In the genomic region with DNA sequence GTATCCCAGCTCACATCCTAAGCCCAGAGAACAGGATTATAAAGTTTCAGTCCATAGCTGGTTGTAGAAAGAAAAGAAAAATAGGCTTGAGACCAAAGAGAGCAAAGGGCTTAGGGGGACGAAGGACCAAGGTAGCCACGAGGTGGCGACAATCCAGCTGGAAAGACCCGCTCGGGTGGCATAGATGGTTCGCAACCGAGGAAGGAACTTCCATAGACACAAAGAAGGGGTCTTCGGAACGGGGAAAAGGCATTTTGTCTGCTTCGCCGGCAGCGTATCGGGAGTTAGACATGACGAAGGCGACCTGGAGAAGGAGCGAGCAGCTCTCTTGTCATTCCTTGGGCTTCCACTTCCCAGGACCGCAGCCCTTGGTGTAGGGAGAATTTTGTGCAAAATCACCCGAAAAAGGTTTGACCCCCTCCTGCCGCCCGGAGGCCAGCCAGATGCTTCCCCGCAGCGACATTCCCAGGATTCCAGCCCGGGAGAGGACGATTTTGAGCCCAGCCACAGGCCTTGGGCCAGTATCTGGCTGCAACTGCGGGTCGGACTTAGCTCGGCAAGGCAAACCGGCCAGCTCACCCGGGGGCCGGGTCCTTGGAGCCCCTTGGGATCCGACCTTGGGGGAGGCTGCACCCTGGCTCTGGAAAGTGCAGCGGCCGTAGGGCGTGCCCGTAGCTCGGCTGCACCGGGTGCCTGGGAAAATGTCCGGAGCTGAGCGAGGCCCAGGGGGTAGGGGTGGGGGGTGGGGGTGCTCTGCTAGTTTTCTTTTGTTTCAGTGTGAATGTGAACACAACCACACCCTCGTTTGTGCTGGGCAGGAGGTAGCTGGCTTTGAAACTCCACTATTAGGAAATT, we compare ENCODE assay signal across 8 mouse cellular contexts.
DNase-seq lines count a peak whose midpoint lies in the region; ATAC-seq and TF ChIP-seq lines count a peak whose summit lies in the region.

No protein-coding gene starts in this region.

- peak overlapping the region; percentile 57 for H3K4me3 ChIP-seq in erythroblast, embryonic 14.5 days (replicated peaks)
- H3K4me3 ChIP-seq in limb, embryonic 11.5 days (ENCODE audit: low read depth, low read length) = peak overlapping the region; percentile 57
- peak overlapping the region; percentile 60 for H3K4me3 ChIP-seq in midbrain, embryonic 12.5 days
- H3K4me3 ChIP-seq in small intestine, adult 2 months (ENCODE audit: low read depth, low read length) = peak overlapping the region; percentile 65

- TF ChIP-seq POLR2A in small intestine, adult 2 months (IDR thresholded peaks at IDR 0.05; ENCODE audit: low read depth, low read length) = 0 out of 2 replicates have a peak, but pooled peaks have one; percentile 16

- peak; percentile 85 for TF ChIP-seq CTCF in small intestine, adult 2 months (IDR thresholded peaks at IDR 0.05; ENCODE audit: extremely low read depth, insufficient read length, insufficient replicate concordance, low read depth, low read length)

- no peaks in the 10 kb centered on the region for H3K9me3 ChIP-seq in erythroblast, embryonic 14.5 days (ENCODE audit: control insufficient read depth, low read length)
- H3K9me3 ChIP-seq in limb, embryonic 11.5 days (ENCODE audit: control insufficient read depth, low read length) = no peaks in the 10 kb centered on the region
- no peaks in the 10 kb centered on the region for H3K9me3 ChIP-seq in midbrain, embryonic 12.5 days

- peak overlapping the region; percentile 94 for H3K9ac ChIP-seq in limb, embryonic 11.5 days (ENCODE audit: low read length)
- peak overlapping the region; percentile 89 for H3K9ac ChIP-seq in midbrain, embryonic 12.5 days (replicated peaks)

- DNase-seq in embryo, embryonic 11.5 days (ENCODE audit: low read depth, low spot score) = peak; percentile 83
- DNase-seq in heart, adult 18-20 months = peak; percentile 86 to 88
- peak; percentile 65 for DNase-seq in kidney, adult 11 months
- peak; percentile 88 for DNase-seq in limb, embryonic 11.5 days (ENCODE audit: low spot score)

- WGBS in limb, embryonic 11.5 days = under 1% methylated on average over 40 of the region's 40 CpGs
- 1% methylated on average over 40 of the region's 40 CpGs for WGBS in midbrain, embryonic 12.5 days
- under 1% methylated on average over 40 of the region's 40 CpGs for WGBS in small intestine, adult 2 months

- H3K27me3 ChIP-seq in erythroblast, embryonic 14.5 days (ENCODE audit: control insufficient read depth) = peaks cover 19% of the 10 kb centered on the region
- H3K27me3 ChIP-seq in limb, embryonic 11.5 days (ENCODE audit: control insufficient read depth, insufficient read depth, low read length) = no peaks in the 10 kb centered on the region
- H3K27me3 ChIP-seq in midbrain, embryonic 12.5 days = no peaks in the 10 kb centered on the region
- no peaks in the 10 kb centered on the region for H3K27me3 ChIP-seq in small intestine, adult 2 months (ENCODE audit: control insufficient read depth, insufficient read depth, low read length)

- H3K36me3 ChIP-seq in erythroblast, embryonic 14.5 days (ENCODE audit: control insufficient read depth) = no peaks in the 10 kb centered on the region
- no peaks in the 10 kb centered on the region for H3K36me3 ChIP-seq in limb, embryonic 11.5 days (ENCODE audit: control insufficient read depth, insufficient read depth, low read length)
- H3K36me3 ChIP-seq in midbrain, embryonic 12.5 days = no peaks in the 10 kb centered on the region
- H3K36me3 ChIP-seq in small intestine, adult 2 months (ENCODE audit: control insufficient read depth, insufficient read depth, low read length) = no peaks in the 10 kb centered on the region

- H3K4me1 ChIP-seq in erythroblast, embryonic 14.5 days (ENCODE audit: control insufficient read depth) = peaks cover 15% of the 10 kb centered on the region
- H3K4me1 ChIP-seq in limb, embryonic 11.5 days (ENCODE audit: control insufficient read depth, insufficient read depth, low read length) = peaks cover 7% of the 10 kb centered on the region
- peaks cover 18% of the 10 kb centered on the region for H3K4me1 ChIP-seq in midbrain, embryonic 12.5 days
- H3K4me1 ChIP-seq in small intestine, adult 2 months (ENCODE audit: control insufficient read depth, insufficient read depth, insufficient read length, low read length) = peaks cover 3% of the 10 kb centered on the region

- no peak for ATAC-seq in erythroblast, adult 5-6 weeks (replicated peaks; ENCODE audit: low FRiP score, poor library complexity, severe bottlenecking)
- peak; percentile 55 for ATAC-seq in limb, embryonic 11.5 days (ENCODE audit: insufficient number of reproducible peaks, low FRiP score, low TSS enrichment, low read depth)
- ATAC-seq in midbrain, embryonic 12.5 days (ENCODE audit: low FRiP score, low read depth) = peak; percentile 76

- H3K4me2 ChIP-seq in limb, embryonic 11.5 days (ENCODE audit: low read depth, severe bottlenecking) = peak overlapping the region; percentile 85
- H3K4me2 ChIP-seq in midbrain, embryonic 12.5 days (replicated peaks) = peak overlapping the region; percentile 86

- H3K27ac ChIP-seq in limb, embryonic 11.5 days (replicated peaks; ENCODE audit: low read depth, low read length) = peak overlapping the region; percentile 84
- peak overlapping the region; percentile 89 for H3K27ac ChIP-seq in midbrain, embryonic 12.5 days (replicated peaks)
- H3K27ac ChIP-seq in small intestine, adult 2 months (ENCODE audit: insufficient read depth, low read depth, low read length) = peak overlapping the region; percentile 83
